Mouse (Mus musculus) G1E (cell line): ENCODE measurements around the gene Rap1gap2. TPM values are rescaled to one million over a fixed set of nuclear protein-coding genes. Genes with fewer than 3 reads are reported as not detected.

Experiments used
- ATAC-seq: 2 replicates; pipeline ENCODE4 v1.8.0; 2016; ENCODE audit warnings: mild to moderate bottlenecking; ENCODE audit not compliant: insufficient number of reproducible peaks, poor library complexity, low FRiP score, severe bottlenecking; ENCODE audit errors: extremely low read depth
- DNase-seq: peaks from one replicate; pipeline ENCODE4 v3.0.0; 2012; ENCODE audit warnings: low spot score
- H3K27me3 ChIP-seq: 2 replicates; pipeline ENCODE4 v1.6.1; 2012; ENCODE audit warnings: mild to moderate bottlenecking, low read length, inconsistent platforms; ENCODE audit not compliant: insufficient read depth
- H3K36me3 ChIP-seq: replicated peaks from 2 replicates; pipeline ENCODE3; 2012; ENCODE audit warnings: mild to moderate bottlenecking, inconsistent platforms
- H3K4me1 ChIP-seq: 2 replicates; pipeline ENCODE4 v1.6.1; 2012; ENCODE audit warnings: low read depth, low read length, inconsistent platforms, mixed read lengths; ENCODE audit not compliant: insufficient read depth
- H3K4me3 ChIP-seq: 2 replicates; pipeline ENCODE4 v1.5.1; 2012; ENCODE audit warnings: low read depth, mild to moderate bottlenecking, inconsistent platforms, low read length, moderate library complexity, mixed read lengths
- H3K9me3 ChIP-seq: replicated peaks from 2 replicates; pipeline ENCODE4 v1.6.1; 2012; ENCODE audit warnings: inconsistent platforms
- CTCF ChIP-seq: IDR thresholded peaks from 2 replicates; pipeline ENCODE4 v1.5.1; 2012; ENCODE audit warnings: low read depth, low read length, inconsistent platforms, mixed read lengths
- GATA1 ChIP-seq: IDR thresholded peaks from 2 replicates; pipeline ENCODE4 v1.6.1; 2012; ENCODE audit warnings: borderline replicate concordance, low read length, inconsistent platforms, mixed read lengths
- GATA2 ChIP-seq: IDR thresholded peaks from 2 replicates; pipeline ENCODE4 v1.6.1; 2012; ENCODE audit warnings: low read depth, low read length, inconsistent platforms, borderline replicate concordance
- POLR2AphosphoS5 ChIP-seq: IDR thresholded peaks from 2 replicates; pipeline ENCODE4 v1.6.1; 2012; ENCODE audit warnings: low read depth, low read length, inconsistent platforms; ENCODE audit not compliant: insufficient replicate concordance
- TAL1 ChIP-seq: conservative IDR thresholded peaks from 2 replicates; pipeline ENCODE4 v1.6.1; 2012; ENCODE audit warnings: low read depth, low read length, inconsistent platforms, mixed read lengths
- polyA plus RNA-seq: library from polyadenylated mRNA; stranded (reverse); fragments of >175 nt; gene quantifications from 2 replicates; pipeline ENCODE4 v1.2.3, GENCODE M21; 2012
- total RNA-seq, 2 experiments: library from RNA; stranded (forward) in 1 of 2; stranded (reverse) in 1 of 2; fragments of 200-1000 nt in 1 of 2; fragments of >200 nt in 1 of 2; fragmentation: Nextera tagmentation in 1 of 2; gene quantifications; 2 replicates each; pipeline ENCODE4 v1.2.3; 2014 to 2017

The Rap1gap2 gene
- total and polyA plus RNA-seq, 3 experiments, result 8.7 to 11.7 (median 9.4) TPM

DNA sequence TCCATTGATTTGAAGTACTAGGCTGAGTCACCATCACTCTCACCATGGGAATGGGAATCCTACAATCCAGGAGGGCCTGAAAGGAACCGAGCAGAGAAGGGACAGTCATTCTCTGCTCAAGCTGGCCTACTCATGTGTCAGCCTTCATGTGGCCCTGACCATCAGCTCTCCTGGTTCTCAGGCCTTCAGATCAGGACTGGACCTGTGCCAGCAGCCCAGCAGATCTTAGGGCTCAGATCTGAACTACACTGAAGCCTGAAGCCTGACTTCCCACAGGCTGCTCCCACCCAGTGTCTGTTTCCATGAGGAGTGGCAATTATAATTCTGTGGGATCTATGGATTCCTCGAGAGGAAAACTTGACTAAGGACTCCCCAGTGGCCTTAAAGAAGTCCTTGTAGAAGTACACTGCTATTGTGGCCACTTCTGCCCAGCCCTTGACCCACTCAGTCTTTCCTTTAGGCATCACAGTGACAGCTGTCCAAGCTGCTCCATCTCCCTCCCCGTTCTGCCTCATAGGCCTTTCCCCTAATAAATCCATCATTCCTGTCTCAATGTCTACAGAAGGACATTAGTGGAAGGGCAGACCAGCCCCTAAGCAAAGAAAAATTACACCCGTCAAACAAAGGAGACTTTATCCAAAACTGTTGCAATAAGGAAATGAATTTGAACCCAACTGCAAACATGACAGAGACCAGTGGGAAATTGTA lies 231.4 kb downstream of the Rap1gap2 start:
- Histone ChIP-seq H3K27me3 (peaks cover 27% of the 10 kb centered on the region), H3K36me3 (peaks cover 10% of the 10 kb centered on the region), H3K4me3 (no peak overlapping the region), H3K9me3 (no peaks in the 10 kb centered on the region), H3K4me1 (peaks cover 7% of the 10 kb centered on the region)
- ATAC-seq (no peak), DNase-seq (no peak)
- TF ChIP-seq CTCF, result no peak

DNA sequence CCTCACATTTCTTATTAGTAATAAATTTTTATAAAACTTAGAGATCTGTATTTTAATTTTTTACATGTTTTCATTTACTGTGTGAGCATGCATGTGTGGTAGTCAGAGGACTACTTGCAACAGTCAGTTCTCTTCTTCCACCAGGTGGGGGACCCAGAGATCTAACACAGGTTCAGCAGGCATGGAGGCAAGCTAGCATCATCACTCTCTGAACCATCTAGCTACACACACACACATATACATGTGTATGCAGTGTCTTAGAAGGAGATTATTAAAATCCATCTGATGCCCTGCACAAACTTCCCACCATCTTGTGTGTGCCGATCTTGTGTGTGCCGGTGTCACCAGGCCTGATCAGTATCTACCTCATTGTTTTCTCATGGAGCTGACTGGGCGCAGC lies 233.9 kb downstream of the Rap1gap2 start:
- peak; percentile 52; the same call in 1 of the 2 replicates for ATAC-seq
- no peaks in the 10 kb centered on the region for H3K36me3 ChIP-seq
- peaks cover 24% of the 10 kb centered on the region for H3K27me3 ChIP-seq
- H3K9me3 ChIP-seq, result no peaks in the 10 kb centered on the region
- no peak overlapping the region for H3K4me3 ChIP-seq
- H3K4me1 ChIP-seq, result peaks cover 6% of the 10 kb centered on the region; the same call in 1 of the 2 replicates
- no peak for DNase-seq
- TF ChIP-seq CTCF (peak; percentile 59), TAL1 (no peak)

DNA sequence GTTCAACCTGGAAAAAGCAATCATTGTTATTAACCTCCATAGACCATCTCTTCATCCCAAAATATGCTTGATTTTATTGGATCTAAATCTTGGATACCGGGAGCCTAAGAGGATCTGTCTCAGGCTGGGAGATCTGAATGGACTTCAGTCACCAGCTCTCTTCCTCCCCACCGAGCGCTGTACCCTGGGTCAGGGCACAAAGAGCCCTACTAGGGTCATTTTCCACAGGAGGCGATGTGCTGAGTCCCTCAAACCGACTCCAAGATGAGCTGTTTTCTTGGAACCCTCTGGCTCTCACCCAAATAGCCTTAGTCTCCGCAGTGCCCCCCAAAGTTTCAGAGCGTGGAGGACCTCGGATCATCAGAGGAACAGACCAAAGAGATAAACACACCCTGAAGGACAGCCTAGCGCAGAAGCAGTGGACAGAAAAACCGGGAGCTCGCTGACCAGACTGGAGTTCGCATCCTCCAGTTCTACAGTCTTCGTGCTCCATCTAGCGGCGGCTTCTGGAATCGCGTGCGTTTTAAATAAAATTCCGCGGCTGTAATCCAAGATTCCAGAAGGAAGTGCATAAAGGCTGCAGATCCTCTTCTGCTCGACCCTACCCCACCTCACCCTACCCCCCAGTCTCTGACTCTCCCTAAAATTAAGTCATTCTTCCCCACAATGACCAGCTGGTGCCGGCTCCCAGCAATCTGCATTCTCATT lies 239.2 kb downstream of the Rap1gap2 start:
- TF ChIP-seq POLR2AphosphoS5 (no peak), CTCF (peak; percentile 98)
- ATAC-seq (no peak), DNase-seq (peak; percentile 79)
- peaks cover 20% of the 10 kb centered on the region for H3K27me3 ChIP-seq
- H3K4me1 ChIP-seq, result peaks cover 2% of the 10 kb centered on the region; the same call in 1 of the 2 replicates
- no peak overlapping the region for H3K4me3 ChIP-seq
- H3K9me3 ChIP-seq, result no peaks in the 10 kb centered on the region
- H3K36me3 ChIP-seq, result no peaks in the 10 kb centered on the region

DNA sequence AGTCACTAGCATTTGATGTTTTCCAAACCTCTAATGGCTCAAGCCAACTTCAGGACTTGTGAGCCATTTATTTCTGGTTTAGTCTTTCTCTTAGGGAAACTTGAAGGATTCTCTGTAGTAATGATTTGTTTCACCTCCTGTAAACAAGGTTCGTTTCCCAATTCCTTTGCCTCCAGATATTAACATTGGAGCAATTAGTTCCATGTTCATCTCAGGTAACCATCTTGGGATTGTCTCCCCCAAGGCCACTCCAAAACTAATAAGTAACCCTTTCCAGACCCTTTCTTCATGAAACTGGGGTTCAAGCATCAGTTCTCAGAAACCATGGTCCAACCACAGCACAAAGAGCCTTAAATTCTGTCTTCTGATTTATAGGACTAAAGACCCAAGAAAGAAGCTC lies 248.9 kb downstream of the Rap1gap2 start, which contains the start of gene Olfr412:
Gene Olfr412, plus strand, starts transcription at position 301 of the 400 bp plus-strand sequence.
- DNase-seq (no peak), ATAC-seq (no peak)
- TF ChIP-seq GATA2 (no peak), GATA1 (no peak)
- Histone ChIP-seq H3K9me3 (no peaks in the 10 kb centered on the region), H3K4me3 (no peak within 1 kb of the TSS), H3K4me1 (no peaks in the 10 kb centered on the region), H3K27me3 (peaks cover 5% of the 10 kb centered on the region), H3K36me3 (no peaks in the 10 kb centered on the region)

DNA sequence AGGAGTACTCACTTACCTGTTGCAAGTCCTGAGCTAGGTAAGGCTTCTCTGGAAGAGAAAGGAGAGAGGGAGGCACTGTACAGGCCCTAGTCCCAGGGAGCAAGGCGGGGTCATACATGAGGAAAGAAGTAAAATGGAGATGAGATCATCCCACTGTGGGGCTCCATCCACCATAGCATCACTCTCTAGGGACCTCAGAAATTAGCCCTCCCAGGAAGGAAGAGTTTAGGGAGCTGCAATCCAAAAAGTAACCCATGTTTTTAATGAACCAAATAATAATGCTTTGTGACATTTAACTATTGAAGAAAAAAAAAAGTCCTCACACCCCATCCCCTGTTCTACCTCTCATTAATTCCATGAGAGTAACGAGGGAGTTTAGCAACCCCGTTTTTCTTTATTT lies 258.2 kb downstream of the Rap1gap2 start, which contains the start of gene Olfr411:
Gene Olfr411, minus strand, starts transcription at position 101 of the 400 bp plus-strand sequence.
- DNase-seq, result no peak
- Histone ChIP-seq H3K9me3 (no peaks in the 10 kb centered on the region), H3K27me3 (peaks cover 6% of the 10 kb centered on the region), H3K4me1 (no peaks in the 10 kb centered on the region), H3K4me3 (no peak within 1 kb of the TSS), H3K36me3 (no peaks in the 10 kb centered on the region)
- no peak for ATAC-seq
- TF ChIP-seq TAL1 (no peak), GATA2 (no peak), CTCF (no peak), GATA1 (no peak), POLR2AphosphoS5 (no peak)

DNA sequence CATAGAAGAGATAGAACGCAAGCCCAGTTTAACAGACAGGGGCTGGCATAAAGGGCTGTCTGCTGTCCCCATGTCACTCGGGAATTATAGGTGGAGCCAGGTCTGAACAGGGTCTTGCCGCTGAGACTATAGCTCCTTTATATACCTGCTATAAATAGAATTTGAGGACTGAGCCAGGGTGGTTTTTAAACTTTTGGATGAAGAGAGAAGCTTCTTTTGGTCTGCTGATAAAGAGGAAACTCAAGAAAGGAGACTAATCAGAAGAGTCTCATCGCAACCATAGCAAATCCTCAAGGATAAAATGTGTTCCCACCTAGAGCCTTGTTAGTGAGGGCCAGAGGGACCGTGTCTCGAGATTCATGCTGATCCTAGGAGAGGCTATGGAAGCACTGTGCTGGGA lies 272.8 kb downstream of the Rap1gap2 start, which contains the start of gene Olfr410:
Gene Olfr410, minus strand, starts transcription at position 101 of the 400 bp plus-strand sequence.
- Histone ChIP-seq H3K27me3 (no peaks in the 10 kb centered on the region), H3K36me3 (no peaks in the 10 kb centered on the region), H3K4me1 (no peaks in the 10 kb centered on the region), H3K4me3 (no peak within 1 kb of the TSS), H3K9me3 (no peaks in the 10 kb centered on the region)
- ATAC-seq (no peak), DNase-seq (no peak)
- TF ChIP-seq TAL1 (no peak), GATA1 (no peak), CTCF (no peak), POLR2AphosphoS5 (no peak), GATA2 (no peak)

Other genes with a start within 250 kb of the Rap1gap2 start
- not detected in 2 replicates for gene Olfr412, start 248.8 kb downstream of the Rap1gap2 start, total RNA-seq (2014; fragmentation: Nextera tagmentation)
- gene Olfr412, start 248.8 kb downstream of the Rap1gap2 start, total RNA-seq (2017), result 0.12 and 0.22 TPM in 2 replicates
- not detected in 2 replicates for gene Olfr412, start 248.8 kb downstream of the Rap1gap2 start, polyA plus RNA-seq
- 0.19 TPM in 1 of 2 replicates, not detected in the other for gene Ccdc92b, start 8.7 kb upstream of the Rap1gap2 start, total RNA-seq (2014; fragmentation: Nextera tagmentation)
- 0.05 TPM in 1 of 2 replicates, not detected in the other for gene Ccdc92b, start 8.7 kb upstream of the Rap1gap2 start, total RNA-seq (2017)
- not detected in 2 replicates for gene Ccdc92b, start 8.7 kb upstream of the Rap1gap2 start, polyA plus RNA-seq
- gene Cluh, start 38.6 kb upstream of the Rap1gap2 start, total RNA-seq (2014; fragmentation: Nextera tagmentation), result 36.2 and 37.9 TPM in 2 replicates
- 19.4 and 27.2 TPM in 2 replicates for gene Cluh, start 38.6 kb upstream of the Rap1gap2 start, total RNA-seq (2017)
- 53.7 and 60.3 TPM in 2 replicates for gene Cluh, start 38.6 kb upstream of the Rap1gap2 start, polyA plus RNA-seq
- gene Pafah1b1, start 113.8 kb upstream of the Rap1gap2 start, total RNA-seq (2014; fragmentation: Nextera tagmentation), result 96.1 and 115 TPM in 2 replicates
- gene Pafah1b1, start 113.8 kb upstream of the Rap1gap2 start, total RNA-seq (2017), result 80.9 and 91.5 TPM in 2 replicates
- gene Pafah1b1, start 113.8 kb upstream of the Rap1gap2 start, polyA plus RNA-seq, result 10.0 and 12.4 TPM in 2 replicates
- 29.4 and 38.7 TPM in 2 replicates for gene Mettl16, start 159.9 kb upstream of the Rap1gap2 start, total RNA-seq (2014; fragmentation: Nextera tagmentation)
- gene Mettl16, start 159.9 kb upstream of the Rap1gap2 start, total RNA-seq (2017), result 32.6 and 36.1 TPM in 2 replicates
- gene Mettl16, start 159.9 kb upstream of the Rap1gap2 start, polyA plus RNA-seq, result 16.6 and 22.9 TPM in 2 replicates
- 19.6 and 28.1 TPM in 2 replicates for gene Mnt, start 220.0 kb upstream of the Rap1gap2 start, total RNA-seq (2014; fragmentation: Nextera tagmentation)
- gene Mnt, start 220.0 kb upstream of the Rap1gap2 start, total RNA-seq (2017), result 3.0 and 4.6 TPM in 2 replicates
- gene Mnt, start 220.0 kb upstream of the Rap1gap2 start, polyA plus RNA-seq, result 117 and 145 TPM in 2 replicates